Mouse (Mus musculus) retina, adult 2 months (tissue): ENCODE data around the gene Opn4.
A peak's percentile ranks its signal among the peaks of the same experiment; 100 is the strongest.

Experiments used
- DNase-seq: peaks from one replicate; pipeline ENCODE4 v3.0.0-alpha.2; 2012; ENCODE audit warnings: low read depth, low spot score

Opn4 gene

DNA sequence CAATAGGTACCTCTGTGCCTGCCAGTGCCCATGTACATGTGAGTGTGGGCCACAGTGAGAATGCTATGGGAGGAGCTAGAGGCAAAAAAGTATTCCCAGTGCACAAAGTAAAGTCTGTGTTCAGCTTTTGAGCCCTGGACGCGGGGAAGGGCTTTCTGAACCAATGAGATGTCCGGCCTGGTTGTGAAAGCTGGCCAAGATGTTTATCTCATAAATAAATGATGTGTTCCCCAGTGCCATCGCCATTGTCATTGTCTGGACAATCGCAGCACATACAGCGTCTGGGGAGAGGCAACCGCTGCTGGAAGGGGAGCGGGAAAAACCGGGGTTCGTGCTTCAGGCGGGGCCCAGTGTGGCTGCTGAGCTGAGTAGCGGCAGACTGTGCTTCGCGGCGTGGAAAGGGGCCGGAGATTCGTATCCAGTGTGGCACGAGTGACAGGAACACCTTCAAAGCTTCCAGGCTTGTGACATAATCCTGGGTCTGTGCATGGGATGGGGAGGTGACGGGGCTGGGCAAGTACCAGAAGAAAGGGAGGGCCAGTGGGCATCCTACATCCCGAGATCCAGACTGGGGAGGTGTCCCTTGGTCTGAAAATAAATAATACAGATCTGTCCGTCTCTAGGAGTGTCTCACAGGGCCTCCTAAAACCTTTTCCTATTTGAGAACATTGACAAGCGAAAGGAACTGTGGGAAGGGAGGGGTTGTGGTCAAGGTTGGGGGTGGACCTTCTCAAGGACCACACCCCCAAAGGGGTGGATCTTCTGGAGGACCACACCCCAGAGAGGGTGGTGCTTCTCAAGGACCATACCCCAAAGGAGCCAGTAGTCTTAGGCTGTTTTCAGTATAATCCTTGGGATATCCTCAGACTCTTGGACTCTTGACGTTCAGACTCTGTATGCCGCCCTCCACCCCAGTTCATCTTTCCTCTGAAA is 8.9 kb downstream of the Opn4 start:
- DNase-seq, result no peak

DNA sequence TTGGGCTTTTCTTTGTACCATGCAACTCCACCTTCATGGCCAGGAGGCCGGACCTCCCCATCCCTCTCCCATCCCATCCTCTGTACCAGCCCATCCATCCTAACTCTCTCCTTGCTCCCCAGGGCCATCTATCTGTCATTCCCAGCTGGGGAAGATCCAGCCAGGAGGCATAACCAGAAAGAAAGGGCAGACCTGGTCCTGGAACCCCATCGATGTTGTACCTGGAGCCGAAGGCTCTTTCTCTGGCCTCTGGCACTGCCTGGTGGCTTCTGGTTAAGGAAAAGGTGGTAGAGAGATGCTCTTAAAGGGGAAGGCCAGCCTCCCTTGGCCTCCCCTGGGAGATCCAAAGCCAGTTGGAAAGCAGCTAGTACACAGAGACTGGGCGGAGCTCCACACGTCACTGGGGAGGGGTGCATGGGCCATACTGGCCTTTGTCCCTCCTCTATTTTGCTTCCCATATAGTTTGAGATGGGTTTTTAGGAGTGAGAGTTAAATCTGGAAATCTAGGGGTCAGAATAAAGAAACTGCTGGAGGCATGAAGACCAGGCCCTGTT is 9.8 kb downstream of the Opn4 start:
- no peak for DNase-seq

DNA sequence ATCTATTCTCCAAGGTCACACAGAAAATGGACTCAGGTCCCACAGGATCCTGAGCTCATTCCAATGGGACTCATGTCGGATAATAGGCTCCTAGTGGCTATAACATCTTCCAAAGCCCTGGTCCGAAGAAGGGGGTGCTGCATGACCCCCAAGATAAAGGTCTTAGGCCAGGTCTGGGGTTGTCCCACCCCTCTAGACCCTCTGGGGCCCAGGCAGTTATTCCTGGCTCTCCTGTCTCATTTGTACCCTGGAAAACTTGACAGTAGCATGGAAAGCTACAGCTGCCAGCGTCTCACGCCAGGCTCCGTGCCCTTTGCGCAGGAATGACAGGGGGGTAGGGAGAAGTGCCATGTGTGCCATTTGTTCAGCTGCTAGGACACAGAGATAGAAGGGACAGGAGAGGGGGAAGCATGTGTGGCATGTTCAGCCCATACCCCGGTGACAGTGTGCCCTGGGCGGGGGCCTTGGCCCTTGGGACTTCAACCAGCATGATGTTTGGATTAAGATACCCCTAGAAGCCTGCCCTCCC is 10.7 kb downstream of the Opn4 start:
- DNase-seq, result no peak

DNA sequence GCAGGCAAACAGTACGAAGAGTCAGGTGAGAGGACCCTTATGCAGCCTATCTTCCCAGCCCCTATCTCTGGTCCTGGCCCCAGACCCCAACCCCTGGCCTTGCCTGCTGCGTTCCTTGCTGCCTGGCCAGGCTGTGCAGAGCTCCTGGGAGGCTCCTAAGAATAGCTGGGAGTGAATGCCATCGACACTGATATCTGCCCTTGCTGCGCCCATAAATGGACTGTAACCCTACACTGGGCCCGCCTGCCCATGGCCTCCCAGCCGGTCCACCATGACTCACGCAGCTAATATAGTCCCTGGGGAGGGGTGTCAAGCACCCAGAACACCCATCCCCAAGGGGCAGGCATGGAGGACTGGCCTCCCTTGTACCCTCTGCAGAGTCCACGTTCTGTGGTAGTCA is 11.4 kb downstream of the Opn4 start, which contains the start of gene Ldb3:
Gene Ldb3 (minus strand): TSS at position 185 of the 400 bp plus-strand sequence.
- DNase-seq, result no peak

DNA sequence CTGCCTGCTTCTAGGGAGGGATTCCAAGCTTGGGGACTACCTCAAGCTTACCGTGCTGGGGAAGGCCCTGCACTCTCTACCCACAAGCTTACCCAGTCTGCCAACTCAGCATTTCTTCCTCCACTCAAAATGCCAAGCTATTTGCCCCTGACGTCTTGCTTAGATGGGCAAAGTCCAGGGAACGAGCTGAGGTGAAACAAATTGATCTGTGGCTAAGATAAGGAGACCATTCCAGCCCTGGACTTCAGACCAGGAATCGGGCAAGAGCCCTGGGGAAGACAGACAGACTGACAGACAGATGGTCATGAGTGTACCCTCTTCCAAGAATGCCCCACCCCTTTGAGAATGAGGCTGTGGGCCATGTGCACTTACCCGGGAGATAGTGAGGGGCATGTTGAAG is 11.9 kb downstream of the Opn4 start:
- no peak for DNase-seq

DNA sequence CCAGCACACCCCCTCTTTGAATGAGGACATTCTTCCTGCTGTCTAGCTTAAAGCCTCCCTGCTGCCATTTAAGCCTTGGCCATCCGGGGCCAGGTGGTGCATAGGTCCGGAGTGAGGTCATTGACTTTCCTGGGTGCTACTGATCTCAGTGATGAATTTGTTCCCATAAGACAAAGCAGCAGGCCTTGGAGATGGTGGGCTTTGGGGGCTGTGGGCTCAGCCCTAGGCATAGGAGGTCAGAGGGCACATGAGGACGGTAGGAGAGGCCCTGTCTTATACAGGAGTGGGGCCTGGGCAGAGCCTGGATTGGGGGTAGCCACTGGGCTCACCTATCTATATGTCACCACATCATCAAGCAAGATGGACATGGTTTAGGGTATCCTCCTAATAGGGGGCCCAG is 13.1 kb downstream of the Opn4 start:
- no peak for DNase-seq

DNA sequence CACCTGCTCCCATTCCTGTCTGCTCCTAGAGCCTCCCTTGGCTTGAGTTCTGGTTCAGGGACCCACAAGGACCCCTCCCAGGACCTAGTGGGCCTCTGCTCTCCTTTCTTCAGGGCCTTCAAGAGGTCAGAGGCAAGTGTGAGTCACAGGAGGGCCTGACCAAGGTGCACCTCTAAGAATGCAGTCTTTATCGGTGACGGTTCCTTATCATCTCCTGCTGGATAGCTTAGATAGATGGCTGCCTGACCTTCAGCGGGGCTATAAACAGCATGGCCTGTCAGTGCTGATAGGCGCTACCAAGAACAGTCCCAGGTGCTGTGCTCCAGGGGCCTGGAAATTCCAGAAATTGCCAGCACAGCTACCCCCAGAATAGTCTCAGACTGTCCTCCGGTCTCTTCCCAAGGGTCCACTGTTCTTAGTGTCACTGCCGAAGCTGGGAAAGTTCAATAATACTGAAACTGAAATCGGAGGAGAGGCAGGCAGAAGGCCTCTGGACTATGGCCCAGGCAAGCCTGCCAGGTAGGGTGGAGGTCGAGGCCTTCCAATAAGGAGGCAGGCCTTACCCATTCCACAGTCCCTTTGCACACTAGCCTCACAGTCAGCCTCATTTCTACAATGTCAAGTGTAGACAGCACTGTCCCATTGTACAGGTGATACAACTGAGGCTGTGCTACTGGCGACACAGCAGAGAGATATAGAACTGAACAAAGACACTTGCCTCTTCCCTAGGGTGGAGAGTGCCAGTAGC is 14.4 kb downstream of the Opn4 start:
- DNase-seq, result no peak

DNA sequence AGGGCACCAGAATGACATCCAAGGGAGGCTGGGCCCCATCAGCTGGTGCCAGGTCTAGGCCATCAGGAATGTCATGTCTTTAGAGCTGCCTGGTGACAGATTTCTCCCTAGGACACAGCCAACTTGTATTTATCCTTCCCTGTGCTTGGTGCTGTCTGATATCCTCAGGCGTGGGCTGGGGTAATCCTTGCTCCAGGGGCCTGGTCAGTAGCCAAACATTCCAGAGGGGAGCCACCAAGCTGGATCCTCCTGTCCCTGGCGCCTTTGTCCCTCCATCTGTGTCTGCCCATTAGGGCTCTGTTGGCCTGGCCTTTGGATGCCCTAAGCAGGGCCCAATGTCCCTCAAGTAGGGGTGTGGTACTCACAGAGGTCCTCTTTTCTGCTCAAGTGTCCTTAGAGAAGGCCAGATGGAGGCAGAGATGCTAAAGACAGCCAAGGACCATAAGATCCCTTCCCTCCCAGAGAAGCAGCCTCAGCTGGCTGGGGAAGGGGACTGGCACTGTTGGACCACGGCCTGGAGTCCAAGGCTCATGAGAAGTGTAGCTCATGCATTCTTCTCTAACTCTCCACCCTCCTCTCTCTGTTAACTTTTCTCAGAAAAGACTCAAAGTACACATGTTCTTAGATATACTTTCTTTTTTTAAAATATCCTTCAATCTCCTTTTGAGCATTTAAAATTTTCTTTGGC is 17.1 kb downstream of the Opn4 start:
- DNase-seq, result no peak

DNA sequence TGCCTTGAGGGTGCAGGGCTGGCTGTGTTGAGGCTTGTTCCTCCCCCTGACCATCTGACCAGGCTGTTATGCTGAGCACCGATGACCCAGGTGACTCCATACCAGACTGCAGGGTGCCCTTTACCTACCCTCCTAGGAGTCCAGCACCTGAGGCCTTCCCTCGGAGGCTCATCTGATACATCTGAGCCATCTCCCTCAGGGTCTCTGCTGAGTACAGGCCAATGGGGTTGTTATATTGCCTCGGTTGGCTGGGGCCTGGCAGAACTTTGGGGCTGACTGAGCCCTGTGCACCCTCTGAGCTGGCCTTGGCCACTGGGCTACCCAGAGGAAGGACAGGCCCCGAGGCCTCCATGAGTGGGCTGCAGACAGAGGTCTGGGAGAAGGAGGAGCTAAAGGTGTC is 23.1 kb downstream of the Opn4 start:
- DNase-seq, result no peak

DNA sequence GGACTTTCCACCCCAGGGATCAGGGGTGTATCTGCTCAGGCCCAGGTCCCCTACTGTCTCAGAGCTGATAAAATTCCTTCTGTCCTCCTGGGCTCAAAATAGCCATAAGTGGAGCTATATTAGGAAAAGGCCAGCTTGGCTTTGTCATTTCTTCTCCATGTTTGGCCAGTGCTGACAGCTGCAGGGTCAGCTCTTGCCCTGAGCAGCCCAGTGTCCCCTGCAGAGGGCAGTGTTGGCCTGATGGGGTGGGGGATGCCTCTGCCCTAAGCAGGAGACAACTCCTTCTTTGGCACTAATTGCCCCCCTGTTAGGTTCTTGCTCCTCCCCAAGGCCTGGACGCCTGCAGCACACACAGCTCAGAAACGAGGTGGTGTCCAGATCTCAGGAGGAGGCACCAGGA is 25.9 kb downstream of the Opn4 start:
- DNase-seq, result no peak

DNA sequence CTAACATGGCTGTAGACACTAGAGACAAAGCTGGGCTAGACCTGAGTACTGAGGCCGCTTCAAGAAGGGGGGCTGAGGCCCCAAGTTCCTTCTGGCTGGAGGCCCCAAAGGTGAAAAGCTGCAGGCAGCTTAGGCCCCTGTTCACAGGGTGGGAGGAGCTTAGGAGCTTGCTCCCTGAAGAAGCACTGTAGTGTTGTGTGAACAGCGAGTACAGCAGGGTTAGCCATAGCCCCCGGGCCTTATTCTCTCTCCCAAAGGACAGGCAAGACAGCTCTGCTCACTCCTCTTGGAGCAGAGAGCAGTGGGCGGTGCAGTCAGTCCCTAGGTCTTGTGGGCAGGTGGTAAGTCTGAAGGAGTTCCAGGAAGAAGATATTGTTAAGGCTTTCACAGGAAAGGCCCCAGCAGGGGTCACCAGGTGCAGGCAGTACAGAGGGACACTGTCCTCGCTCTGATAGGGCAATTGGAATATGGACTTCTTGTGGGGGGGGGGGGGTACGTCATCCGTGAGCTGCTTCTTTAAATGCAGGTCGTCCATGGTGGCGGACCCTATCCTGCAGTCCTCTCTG is 26.5 kb downstream of the Opn4 start:
- DNase-seq, result no peak

DNA sequence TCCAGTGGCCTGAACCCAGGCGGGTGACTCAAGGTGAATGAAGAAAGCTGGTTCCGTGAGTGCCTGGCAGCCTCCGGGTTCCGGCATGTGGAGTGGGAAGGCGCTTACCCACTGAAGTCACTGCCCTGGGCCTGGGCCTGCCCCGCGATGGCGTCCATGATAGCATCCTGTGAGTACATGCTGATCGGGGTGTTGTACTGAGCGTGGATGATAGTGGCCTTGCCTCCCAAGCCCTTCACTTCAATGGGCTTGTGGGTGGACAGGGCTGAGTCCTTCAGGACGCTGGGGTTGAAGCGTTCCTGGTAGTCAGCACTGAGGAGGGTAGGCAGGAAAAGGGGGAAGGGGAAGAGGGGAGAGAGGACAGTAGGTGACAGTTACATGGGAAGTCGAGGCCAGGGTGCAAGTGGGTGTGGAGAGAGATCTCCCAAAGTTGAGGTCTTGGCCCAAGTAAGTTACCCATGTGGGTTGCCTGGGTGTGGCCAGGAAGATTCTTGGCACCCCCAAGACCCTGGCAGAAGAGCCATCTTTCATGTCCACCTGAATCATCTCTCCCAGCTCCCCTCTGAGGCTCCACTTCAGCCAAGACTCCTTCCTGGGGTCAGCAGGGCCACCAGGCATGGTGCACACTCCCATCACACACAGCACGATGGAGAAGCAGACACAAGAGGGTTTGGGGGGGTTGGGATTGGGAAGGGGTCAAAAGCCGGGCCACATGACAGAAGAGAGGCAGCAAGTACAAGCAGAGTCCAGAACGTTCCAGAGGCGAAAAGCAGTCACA is 28.1 kb downstream of the Opn4 start:
- no peak for DNase-seq

DNA sequence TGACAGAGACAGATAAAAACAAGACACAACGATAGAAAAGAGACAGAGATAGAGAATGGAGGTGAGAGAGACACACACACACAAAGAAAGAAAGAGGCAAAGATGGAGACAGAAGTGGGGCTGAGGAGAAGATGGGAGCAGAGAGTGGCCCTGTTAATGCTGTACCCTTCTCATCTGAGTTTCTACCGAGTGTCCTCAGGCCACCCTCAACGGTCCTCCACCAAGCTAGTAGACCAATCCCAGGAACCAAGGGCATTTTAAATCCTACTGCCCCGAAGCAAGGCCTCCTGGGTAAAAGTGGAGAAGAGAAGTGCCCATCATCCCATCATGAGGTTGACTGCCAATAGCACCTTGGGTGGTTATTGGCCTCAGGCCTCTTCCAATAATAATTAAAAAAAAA is 29.0 kb downstream of the Opn4 start:
- no peak for DNase-seq

DNA sequence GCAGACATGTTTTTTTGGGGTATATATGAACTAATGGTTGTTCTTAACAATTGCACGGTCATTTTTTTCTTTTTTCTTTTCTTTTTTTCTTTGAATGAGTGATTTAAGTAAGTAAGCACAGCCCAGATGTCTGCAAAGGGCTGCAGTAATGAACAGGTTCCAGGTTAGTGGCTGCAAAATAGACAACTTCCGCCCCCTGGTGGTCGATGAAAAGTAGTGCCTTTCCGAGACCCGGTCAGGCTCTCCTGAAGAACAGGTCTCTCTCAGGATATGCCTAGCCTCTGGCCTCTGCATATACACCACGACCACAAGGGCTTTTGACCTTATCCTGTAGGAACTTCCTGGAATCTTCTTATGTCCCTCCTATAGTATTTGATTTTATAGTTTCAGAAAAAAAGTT is 29.6 kb downstream of the Opn4 start:
- peak; percentile 72 for DNase-seq

DNA sequence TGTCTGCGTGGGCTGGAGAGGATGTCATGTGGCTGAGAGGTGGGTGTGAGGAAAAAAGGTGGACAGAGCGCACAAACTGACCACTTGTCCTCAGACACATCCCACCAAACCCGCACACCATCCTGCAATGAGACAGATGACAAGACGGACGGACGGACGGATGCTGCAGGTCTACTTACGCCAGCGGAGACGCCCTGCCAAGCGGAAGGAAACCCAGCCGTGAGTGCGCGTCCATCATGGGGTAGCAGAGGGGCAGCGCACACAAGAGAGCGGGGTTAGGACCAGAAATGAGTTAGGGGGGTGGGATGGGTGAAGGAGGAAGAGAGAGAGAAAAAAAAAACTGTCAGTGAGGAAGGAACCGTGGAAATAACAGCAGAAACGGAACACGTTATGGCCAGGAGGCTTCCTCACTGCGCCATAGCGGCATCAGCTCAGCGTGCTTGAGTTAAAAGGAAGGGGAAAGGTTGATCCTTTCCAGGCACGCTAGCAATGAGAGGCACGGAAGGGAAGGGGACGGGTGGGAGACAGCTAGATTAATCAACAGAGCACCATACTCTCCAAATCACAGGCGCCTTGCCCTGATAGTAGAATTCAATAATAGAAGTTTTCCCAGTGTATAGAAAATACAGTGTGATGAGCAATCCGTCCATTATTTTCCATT is 30.3 kb downstream of the Opn4 start:
- no peak for DNase-seq

DNA sequence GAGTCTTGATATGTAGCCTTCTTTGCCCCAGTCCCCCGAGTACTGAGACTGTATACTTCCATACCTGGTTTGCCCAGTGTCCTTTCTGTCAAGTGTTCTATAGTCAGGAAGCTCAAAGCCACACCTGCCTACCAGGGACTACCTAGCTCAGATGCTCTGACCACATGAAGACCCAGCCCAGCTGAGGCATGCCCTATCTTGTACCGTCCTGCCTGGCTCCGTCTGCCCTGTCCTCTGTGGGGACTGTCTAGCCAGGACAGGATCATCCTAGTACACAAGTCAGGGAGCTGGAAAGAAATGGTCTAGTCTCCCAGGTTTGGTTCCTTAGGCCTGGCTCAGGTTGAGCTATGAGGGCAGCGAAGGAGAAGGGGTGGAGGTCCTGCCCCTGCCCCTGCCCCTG is 31.3 kb downstream of the Opn4 start:
- DNase-seq, result no peak

DNA sequence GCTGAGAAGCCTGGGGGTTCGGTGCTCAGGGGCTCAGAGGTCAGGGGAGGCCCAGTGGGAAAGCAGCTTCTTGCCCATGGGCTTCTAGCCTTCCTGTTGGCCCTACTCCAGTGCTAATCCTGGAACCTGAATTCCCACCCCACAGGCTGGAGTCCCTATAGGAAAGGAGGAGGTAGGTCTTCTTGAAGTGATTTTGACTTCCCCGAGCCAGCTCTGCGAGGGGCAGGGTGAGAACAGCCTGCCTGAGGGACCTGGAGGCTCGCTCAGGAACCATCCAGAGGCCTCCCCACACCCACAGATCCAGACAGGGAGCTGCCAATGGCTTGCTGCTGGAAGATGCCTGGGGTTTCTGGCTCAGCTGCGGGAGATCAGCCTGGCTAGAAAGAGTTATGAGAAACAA is 32.2 kb downstream of the Opn4 start:
- no peak for DNase-seq

DNA sequence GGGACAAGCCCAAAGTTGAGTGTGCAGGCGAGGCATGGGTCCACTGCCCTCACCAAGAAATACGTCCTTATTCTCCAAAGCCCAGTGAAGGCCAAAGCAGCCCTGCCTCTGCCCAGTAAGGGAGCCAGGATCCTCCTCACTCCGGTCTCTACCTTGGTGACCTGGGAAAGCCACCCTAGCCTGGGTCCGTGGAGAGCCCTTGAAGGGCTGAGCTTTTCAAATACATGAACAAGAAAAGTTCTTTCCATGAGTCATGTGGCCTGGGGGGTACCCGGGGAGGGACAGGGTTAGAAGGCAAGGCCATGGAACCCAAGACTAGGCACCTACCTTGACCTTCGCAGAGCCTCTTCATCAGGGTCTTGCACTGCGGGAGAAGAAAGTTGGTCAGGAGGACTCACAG is 33.4 kb downstream of the Opn4 start:
- DNase-seq, result no peak

DNA sequence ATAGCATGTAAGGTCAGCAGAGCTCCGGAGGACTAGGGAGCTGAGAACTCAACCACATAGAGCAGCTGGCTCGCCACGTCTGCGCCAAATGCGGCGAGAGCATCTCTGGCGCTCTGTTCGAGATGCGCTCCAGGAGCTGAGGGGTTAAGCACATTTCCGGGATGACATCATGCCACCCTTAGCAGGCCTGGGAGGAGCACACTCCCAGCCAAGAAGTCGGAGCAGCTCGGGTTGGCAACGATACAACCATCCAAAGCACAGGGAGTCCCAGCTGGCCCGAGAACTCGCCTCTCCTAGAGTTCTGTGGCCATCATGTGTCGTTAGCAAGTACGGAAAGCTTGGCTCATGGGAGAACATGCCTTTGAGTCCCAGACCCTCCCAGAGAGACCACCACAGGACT is 34.2 kb downstream of the Opn4 start:
- no peak for DNase-seq

DNA sequence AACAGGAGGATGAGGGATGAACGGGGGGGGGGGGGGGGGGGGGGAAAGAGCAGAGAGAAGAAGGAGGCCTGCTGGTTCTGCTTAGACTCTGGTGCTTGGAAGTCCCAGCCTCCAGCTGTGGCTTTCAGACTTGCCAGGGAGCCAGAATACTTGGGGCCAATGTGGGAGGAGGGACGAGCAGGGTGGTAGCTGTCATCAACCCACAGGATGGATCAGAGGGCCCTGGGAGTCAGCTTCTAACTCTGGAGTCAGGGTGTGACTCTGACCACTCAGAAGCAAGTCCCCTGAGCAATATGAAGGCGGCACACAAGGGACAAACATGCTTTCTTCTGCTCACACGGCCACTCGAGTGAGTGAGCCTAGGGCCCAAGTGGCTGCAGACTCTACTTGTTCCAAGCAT is 35.3 kb downstream of the Opn4 start:
- DNase-seq, result no peak
